ENCODE assay signal across 8 mouse cellular contexts in the genomic region with DNA sequence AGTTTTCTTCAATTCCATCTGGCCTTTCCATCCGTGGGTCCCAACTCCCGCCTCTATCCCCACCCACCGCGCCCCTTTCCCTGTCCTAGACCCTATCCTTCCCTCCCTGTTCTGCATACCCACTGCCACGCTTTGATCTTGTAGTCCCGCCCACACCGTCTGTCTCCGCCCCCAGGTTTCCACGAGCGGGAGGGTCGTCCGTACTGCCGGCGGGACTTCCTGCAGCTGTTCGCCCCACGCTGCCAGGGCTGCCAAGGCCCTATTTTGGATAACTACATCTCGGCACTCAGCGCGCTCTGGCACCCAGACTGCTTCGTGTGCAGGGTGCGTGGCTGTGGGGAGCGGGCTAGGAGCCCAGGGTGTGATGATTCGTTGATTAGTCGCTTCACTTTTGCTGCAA. TPM values are rescaled to one million over a fixed set of nuclear protein-coding genes. Genes with fewer than 3 reads are reported as not detected.
A peak's percentile ranks its signal among the peaks of the same experiment; 100 is the strongest.
DNase-seq lines count a peak whose midpoint lies in the region; ATAC-seq and TF ChIP-seq lines count a peak whose summit lies in the region.
"Had no signal": no experiment of that assay in that cellular context is flagged by ENCODE, and none has a peak within 500 bp of the region (broad histone marks: within the 10 kb centered on the region; RNA-seq: fewer than 3 reads in every experiment).

No protein-coding gene starts in this region.

- peaks cover 19% of the 10 kb centered on the region for H3K79me2 ChIP-seq in C2C12 (ENCODE audit: control insufficient read depth, insufficient read depth)

- H3K27me3 ChIP-seq in C2C12 (ENCODE audit: control insufficient read depth, insufficient read depth, insufficient read length): no peaks in the 10 kb centered on the region
- peaks cover 45% of the 10 kb centered on the region for H3K27me3 ChIP-seq in forebrain, embryonic 12.5 days
- no peaks in the 10 kb centered on the region for H3K27me3 ChIP-seq in lung, postnatal 0 days (replicated peaks; ENCODE audit: insufficient read depth, low read length)

- H3K9ac ChIP-seq in forebrain, embryonic 12.5 days: peak overlapping the region; percentile 39
- no peak overlapping the region for H3K9ac ChIP-seq in lung, postnatal 0 days (replicated peaks; ENCODE audit: low read depth)

- 7% methylated on average over 24 of the region's 24 CpGs for WGBS in forebrain, embryonic 12.5 days
- WGBS in lung, postnatal 0 days: 19% methylated on average over 24 of the region's 24 CpGs

- peaks cover 55% of the 10 kb centered on the region for H3K36me3 ChIP-seq in C2C12 (ENCODE audit: control insufficient read depth, insufficient read depth)
- H3K36me3 ChIP-seq in forebrain, embryonic 12.5 days (replicated peaks): no peaks in the 10 kb centered on the region; the same call in 1 of the 2 replicates
- H3K36me3 ChIP-seq in lung, postnatal 0 days (ENCODE audit: insufficient read depth, low read length): peaks cover 19% of the 10 kb centered on the region; the same call in 1 of the 2 replicates

- DNase-seq in CD4-positive helper T cell, adult 2 months (ENCODE audit: low read depth, low spot score): peak; percentile 63
- peak; percentile 78 to 88 for DNase-seq in layer of hippocampus, adult 18-20 months (ENCODE audit: low spot score in 2 of 2)
- DNase-seq in lung, postnatal 0 days (ENCODE audit: low spot score): no peak
- peak; percentile 83 to 87 for DNase-seq in right cerebral cortex, postnatal 10 days (ENCODE audit: low spot score in 2 of 2)

- TF ChIP-seq CTCF in C2C12 (IDR thresholded peaks at IDR 0.05; ENCODE audit: control insufficient read depth, insufficient read depth, insufficient read length): no peak
- TF ChIP-seq CTCF in lung, postnatal 0 days (IDR thresholded peaks at IDR 0.05): no peak

- peak overlapping the region; percentile 66 for H3K4me2 ChIP-seq in forebrain, embryonic 12.5 days
- H3K4me2 ChIP-seq in lung, postnatal 0 days (replicated peaks; ENCODE audit: low read depth, low read length): peak overlapping the region; percentile 17; the same call in 1 of the 2 replicates

- no peak for TF ChIP-seq EP300 in lung, postnatal 0 days (IDR thresholded peaks at IDR 0.05)

- no peak overlapping the region for H3K4me3 ChIP-seq in C2C12 (ENCODE audit: insufficient read depth, poor library complexity, severe bottlenecking)
- H3K4me3 ChIP-seq in forebrain, embryonic 12.5 days (replicated peaks): peak overlapping the region; percentile 32
- no peak overlapping the region for H3K4me3 ChIP-seq in lung, postnatal 0 days (ENCODE audit: low read depth, low read length)
- H3K4me3 ChIP-seq: erythroblast, embryonic 14.5 days had no signal

- peak; percentile 74; the same call in 1 of the 2 replicates for ATAC-seq in forebrain, embryonic 12.5 days (ENCODE audit: low FRiP score)
- ATAC-seq in lung, postnatal 0 days: no peak
- ATAC-seq in inflammation-experienced regulatory T-cells, adult 6 months: no peak

- H3ac ChIP-seq in C2C12 (ENCODE audit: control insufficient read depth, insufficient read length, low read depth): no peak overlapping the region

- H3K4me1 ChIP-seq in forebrain, embryonic 12.5 days: peaks cover 17% of the 10 kb centered on the region
- H3K4me1 ChIP-seq in lung, postnatal 0 days (ENCODE audit: insufficient read depth, low read depth, low read length): peaks cover 6% of the 10 kb centered on the region; the same call in 1 of the 2 replicates

- no peaks in the 10 kb centered on the region for H3K9me3 ChIP-seq in forebrain, embryonic 12.5 days
- H3K9me3 ChIP-seq in lung, postnatal 0 days (ENCODE audit: low read length): no peaks in the 10 kb centered on the region

- H3K27ac ChIP-seq in forebrain, embryonic 12.5 days: no peak overlapping the region
- H3K27ac ChIP-seq in lung, postnatal 0 days (ENCODE audit: low read length): no peak overlapping the region

- H3K79me3 ChIP-seq in C2C12 (ENCODE audit: low read depth): peaks cover 12% of the 10 kb centered on the region

TF ChIP-seq in C2C12, 6 proteins besides CTCF, POLR2A, EP300 and RAD21:
- TF ChIP-seq MAX (IDR thresholded peaks at IDR 0.05) (no peak), MYOD1 (IDR thresholded peaks at IDR 0.05; ENCODE audit: control insufficient read depth, insufficient read length, low read depth) (peak; percentile 31)

RNA-seq across cellular contexts. Expression of a gene that starts 6.0 kb away (rescaled TPM):
- polyA plus RNA-seq in C2C12 (2012; fragmentation: generic; extraction: Trizol): 110 TPM
- 24.0 and 27.7 TPM in 2 replicates for polyA plus RNA-seq in forebrain, embryonic 12.5 days (2016; fragmentation: Nextera tagmentation; extraction: Ambion mirVana)
- total RNA-seq in layer of hippocampus, adult 18-20 months (2021): 10 to 100 TPM in 1 of 2 experiments, 1 to 10 TPM in 1; 9.2 to 12.0 TPM
- polyA plus RNA-seq in lung, postnatal 0 days (2015; fragmentation: Nextera tagmentation; extraction: Ambion mirVana): 157 and 160 TPM in 2 replicates
- polyA plus RNA-seq in inflammation-experienced regulatory T-cells, adult 6 months (2017; shearing (Covaris generic)): 1 to 10 TPM in 1 of 3 experiments, under 1 TPM in 1, not detected in 1; 0.26 to 1.0 TPM

RNA-seq across cellular contexts. Expression of a gene that starts 12.8 kb away (rescaled TPM):
- polyA plus RNA-seq in C2C12 (2012; fragmentation: generic; extraction: Trizol): not detected
- not detected in 2 replicates for polyA plus RNA-seq in forebrain, embryonic 12.5 days (2016; fragmentation: Nextera tagmentation; extraction: Ambion mirVana)
- not detected for total RNA-seq in layer of hippocampus, adult 18-20 months (2021)
- 0.08 and 0.23 TPM in 2 replicates for polyA plus RNA-seq in lung, postnatal 0 days (2015; fragmentation: Nextera tagmentation; extraction: Ambion mirVana)
- not detected for polyA plus RNA-seq in inflammation-experienced regulatory T-cells, adult 6 months (2017; shearing (Covaris generic))

RNA-seq across cellular contexts. Expression of a gene that starts 14.8 kb away (rescaled TPM):
- 2.1 TPM for polyA plus RNA-seq in C2C12 (2012; fragmentation: generic; extraction: Trizol)
- 11.7 and 12.0 TPM in 2 replicates for polyA plus RNA-seq in forebrain, embryonic 12.5 days (2016; fragmentation: Nextera tagmentation; extraction: Ambion mirVana)
- 1 to 10 TPM; 3.3 TPM for total RNA-seq in layer of hippocampus, adult 18-20 months (2021)
- 6.2 and 6.5 TPM in 2 replicates for polyA plus RNA-seq in lung, postnatal 0 days (2015; fragmentation: Nextera tagmentation; extraction: Ambion mirVana)
- 1 to 10 TPM; 2.6 to 4.9 (median 2.8) TPM for polyA plus RNA-seq in inflammation-experienced regulatory T-cells, adult 6 months (2017; shearing (Covaris generic))

RNA-seq across cellular contexts. Expression of a gene that starts 15.5 kb away (rescaled TPM):
- 16.7 TPM for polyA plus RNA-seq in C2C12 (2012; fragmentation: generic; extraction: Trizol)
- 14.0 and 15.4 TPM in 2 replicates for polyA plus RNA-seq in forebrain, embryonic 12.5 days (2016; fragmentation: Nextera tagmentation; extraction: Ambion mirVana)
- total RNA-seq in layer of hippocampus, adult 18-20 months (2021): 10 to 100 TPM; 11.5 to 12.6 TPM
- 17.9 and 20.3 TPM in 2 replicates for polyA plus RNA-seq in lung, postnatal 0 days (2015; fragmentation: Nextera tagmentation; extraction: Ambion mirVana)
- 1 to 10 TPM; 4.9 to 5.6 (median 5.5) TPM for polyA plus RNA-seq in inflammation-experienced regulatory T-cells, adult 6 months (2017; shearing (Covaris generic))

RNA-seq across cellular contexts. Expression of a gene that starts 45.4 kb away (rescaled TPM):
- 13.3 TPM for polyA plus RNA-seq in C2C12 (2012; fragmentation: generic; extraction: Trizol)
- 17.3 and 19.1 TPM in 2 replicates for polyA plus RNA-seq in forebrain, embryonic 12.5 days (2016; fragmentation: Nextera tagmentation; extraction: Ambion mirVana)
- 10 to 100 TPM; 24.0 to 25.9 TPM for total RNA-seq in layer of hippocampus, adult 18-20 months (2021)
- 15.7 and 16.7 TPM in 2 replicates for polyA plus RNA-seq in lung, postnatal 0 days (2015; fragmentation: Nextera tagmentation; extraction: Ambion mirVana)
- 1 to 10 TPM; 5.4 to 8.6 (median 7.3) TPM for polyA plus RNA-seq in inflammation-experienced regulatory T-cells, adult 6 months (2017; shearing (Covaris generic))

Comparison
In these comparisons a context has a peak if more than half of its experiments do, and no peak if none do; other contexts are left out.
1. RNA of a gene that starts 6.0 kb away (polyA plus RNA-seq): 157 to 160 TPM in lung, postnatal 0 days, 110 TPM in C2C12 (single experiment) and 24.0 to 27.7 TPM in forebrain, embryonic 12.5 days; 0.26 to 1.0 TPM in inflammation-experienced regulatory T-cells, adult 6 months; every median in the first group is over 10 times any median in the second.